Comparison of ENCODE assay signal across 8 mouse cellular contexts in genomic region chr8:84640010-84640588, GRCm38 (mm10). TPM values are rescaled to one million over a fixed set of nuclear protein-coding genes. Genes with fewer than 3 reads are reported as not detected.
A peak's percentile ranks its signal among the peaks of the same experiment; 100 is the strongest.
DNase-seq lines count a peak whose midpoint lies in the region; ATAC-seq lines count a peak whose summit lies in the region.

No protein-coding gene starts in this region.

- H3K9me3 ChIP-seq in neural tube, embryonic 11.5 days (ENCODE audit: control insufficient read depth, low read length) = no peaks in the 10 kb centered on the region
- H3K9me3 ChIP-seq in liver, embryonic 13.5 days (replicated peaks) = no peaks in the 10 kb centered on the region

- no peaks in the 10 kb centered on the region for H3K27me3 ChIP-seq in neural tube, embryonic 11.5 days (ENCODE audit: control insufficient read depth, insufficient read depth, low read length)
- peaks cover 22% of the 10 kb centered on the region for H3K27me3 ChIP-seq in liver, embryonic 13.5 days

- peak overlapping the region; percentile 52 for H3K4me3 ChIP-seq in neural tube, embryonic 11.5 days (ENCODE audit: low read depth, low read length)
- peak overlapping the region; percentile 68 for H3K4me3 ChIP-seq in liver, embryonic 13.5 days (replicated peaks)

- H3K9ac ChIP-seq in neural tube, embryonic 11.5 days (ENCODE audit: low read length) = no peak overlapping the region; the same call in 1 of the 2 replicates
- H3K9ac ChIP-seq in liver, embryonic 13.5 days = peak overlapping the region; percentile 73

- no peaks in the 10 kb centered on the region for H3K36me3 ChIP-seq in neural tube, embryonic 11.5 days (ENCODE audit: control insufficient read depth, insufficient read depth, low read length)
- H3K36me3 ChIP-seq in liver, embryonic 13.5 days = no peaks in the 10 kb centered on the region

- H3K4me2 ChIP-seq in neural tube, embryonic 11.5 days (ENCODE audit: low read depth) = peak overlapping the region; percentile 81
- H3K4me2 ChIP-seq in liver, embryonic 13.5 days = peak overlapping the region; percentile 72

- peaks cover 12% of the 10 kb centered on the region for H3K4me1 ChIP-seq in neural tube, embryonic 11.5 days (ENCODE audit: control insufficient read depth, insufficient read depth, low read length)
- H3K4me1 ChIP-seq in liver, embryonic 13.5 days (replicated peaks) = peaks cover 25% of the 10 kb centered on the region

- WGBS in neural tube, embryonic 11.5 days = 35% methylated on average over 9 of the region's 9 CpGs
- WGBS in liver, embryonic 13.5 days (ENCODE audit: insufficient replicate concordance) = 43% methylated on average over 9 of the region's 9 CpGs

- H3K27ac ChIP-seq in neural tube, embryonic 11.5 days (ENCODE audit: low read depth, low read length) = no peak overlapping the region
- H3K27ac ChIP-seq in liver, embryonic 13.5 days = no peak overlapping the region

- ATAC-seq in CD4-positive, CD25-positive, alpha-beta regulatory T cell, adult 4 months = no peak
- no peak for ATAC-seq in neural tube, embryonic 11.5 days (ENCODE audit: insufficient read depth, low FRiP score, low TSS enrichment)
- no peak for ATAC-seq in liver, embryonic 13.5 days (ENCODE audit: low read depth)
- no peak for ATAC-seq in erythroid progenitor cell, adult 5-6 weeks (replicated peaks; ENCODE audit: low FRiP score, poor library complexity, severe bottlenecking)

- DNase-seq in CD4-positive, CD25-positive, alpha-beta regulatory T cell, adult 2 months (ENCODE audit: low read depth, low spot score) = peak; percentile 20
- DNase-seq in neural tube, embryonic 11.5 days (ENCODE audit: low spot score) = no peak
- no peak for DNase-seq in neural tube, embryonic 10.5 days (ENCODE audit: extremely low spot score, low spot score)
- no peak for DNase-seq in liver, embryonic 13.5 days
- no peak for DNase-seq in urinary bladder, postnatal 14 days (ENCODE audit: low spot score)
- DNase-seq in urinary bladder, postnatal 4 days (ENCODE audit: low spot score in 2 of 2) = no peak

RNA-seq across cellular contexts. Expression of gene Ier2, which starts 22.6 kb away (rescaled TPM):
- 10 to 100 TPM; 39.5 to 42.6 TPM for polyA plus RNA-seq in CD4-positive, CD25-positive, alpha-beta regulatory T cell, adult 4 months (2017; shearing (Covaris generic))
- 71.6 and 79.4 TPM in 2 replicates for polyA plus RNA-seq in neural tube, embryonic 11.5 days (2014; fragmentation: Nextera tagmentation; extraction: Ambion mirVana)
- 20.5 and 24.1 TPM in 2 replicates for polyA plus RNA-seq in liver, embryonic 13.5 days (2015; fragmentation: Nextera tagmentation; extraction: Ambion mirVana)
- total RNA-seq in erythroid progenitor cell, adult 5-6 weeks (2015; ENCODE audit: low replicate concordance) = 10.9 and 16.2 TPM in 2 replicates
- total RNA-seq in erythroid progenitor cell, adult 5-6 weeks (2017; ENCODE audit: low replicate concordance) = 7.6 and 8.1 TPM in 2 replicates

RNA-seq across cellular contexts. Expression of gene Trmt1, which starts 46.0 kb away (rescaled TPM):
- 10 to 100 TPM; 45.0 to 60.3 TPM for polyA plus RNA-seq in CD4-positive, CD25-positive, alpha-beta regulatory T cell, adult 4 months (2017; shearing (Covaris generic))
- polyA plus RNA-seq in neural tube, embryonic 11.5 days (2014; fragmentation: Nextera tagmentation; extraction: Ambion mirVana) = 60.4 and 60.6 TPM in 2 replicates
- 45.9 and 46.8 TPM in 2 replicates for polyA plus RNA-seq in liver, embryonic 13.5 days (2015; fragmentation: Nextera tagmentation; extraction: Ambion mirVana)
- total RNA-seq in erythroid progenitor cell, adult 5-6 weeks (2015; ENCODE audit: low replicate concordance) = 7.9 and 13.4 TPM in 2 replicates
- 18.4 and 23.1 TPM in 2 replicates for total RNA-seq in erythroid progenitor cell, adult 5-6 weeks (2017; ENCODE audit: low replicate concordance)

RNA-seq across cellular contexts. Expression of gene Nacc1, which starts 47.6 kb away (rescaled TPM):
- 1 to 10 TPM; 8.1 to 9.1 TPM for polyA plus RNA-seq in CD4-positive, CD25-positive, alpha-beta regulatory T cell, adult 4 months (2017; shearing (Covaris generic))
- polyA plus RNA-seq in neural tube, embryonic 11.5 days (2014; fragmentation: Nextera tagmentation; extraction: Ambion mirVana) = 26.2 and 27.0 TPM in 2 replicates
- polyA plus RNA-seq in liver, embryonic 13.5 days (2015; fragmentation: Nextera tagmentation; extraction: Ambion mirVana) = 6.9 and 7.6 TPM in 2 replicates
- total RNA-seq in erythroid progenitor cell, adult 5-6 weeks (2015; ENCODE audit: low replicate concordance) = 24.3 and 25.6 TPM in 2 replicates
- 11.8 and 16.9 TPM in 2 replicates for total RNA-seq in erythroid progenitor cell, adult 5-6 weeks (2017; ENCODE audit: low replicate concordance)
